Mouse (Mus musculus): ENCODE results near the gene Agbl1. TPM values are rescaled to one million over a fixed set of nuclear protein-coding genes. Genes with fewer than 3 reads are reported as not detected.
A peak's percentile ranks its signal among the peaks of the same experiment; 100 is the strongest.

Gene Agbl1
- polyA plus RNA-seq, 1 experiment from 2014 or later, result not detected

DNA sequence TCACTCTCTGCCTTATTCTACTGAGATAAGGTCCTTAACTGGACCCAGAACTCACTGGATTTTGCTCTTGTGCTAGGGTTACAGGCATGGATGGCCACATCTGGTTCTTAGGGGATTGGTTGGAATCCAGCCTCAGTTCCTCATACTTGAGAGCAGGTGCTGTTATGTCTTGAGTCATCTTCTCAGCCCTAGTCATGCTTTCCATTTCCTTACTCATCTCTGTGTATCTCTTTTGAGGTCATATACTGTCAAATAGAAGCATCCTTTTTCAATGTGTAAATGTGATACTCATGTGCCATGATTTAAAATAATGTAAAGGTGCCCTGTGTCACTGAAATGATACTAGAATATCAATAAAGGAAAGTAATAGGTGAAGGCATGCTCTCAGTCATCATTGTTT, 705.5 kb downstream of the Agbl1 start:
- DNase-seq (ENCODE audit: low read depth, low spot score) (no peak), ATAC-seq (no peak)
- ChIA-PET CTCF (no interaction called here), POLR2A (no interaction called here)
- H3K27me3 ChIP-seq, result no peaks in the 10 kb centered on the region
- in situ Hi-C loops (cut with MboI; ENCODE audit: low pct_unique_long_range_greater_than_20kb), result no loop called here
- TF ChIP-seq CTCF (IDR thresholded peaks at IDR 0.05), result no peak

DNA sequence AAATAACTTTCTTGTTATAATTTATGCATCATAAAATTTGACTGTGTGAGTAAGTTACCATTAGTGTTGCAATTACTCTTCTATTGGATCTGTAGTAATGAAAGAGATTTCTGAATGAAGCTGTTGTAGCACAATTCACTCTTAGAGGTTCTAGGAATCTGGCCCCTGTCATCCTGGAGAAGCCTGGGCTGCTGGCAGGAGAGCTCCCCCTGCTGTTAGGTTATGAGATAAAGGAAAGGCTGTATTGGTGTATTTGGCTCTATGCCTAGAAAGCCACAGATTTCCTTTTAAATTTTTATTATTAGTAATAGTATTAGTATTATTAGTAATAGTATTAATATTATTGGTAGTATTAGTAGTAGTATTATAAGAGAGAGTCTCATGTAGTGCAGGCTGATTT, 711.8 kb downstream of the Agbl1 start:
- ChIA-PET CTCF (interaction anchor here (1.3 kb wide), 1 partner anchor 998 kb away, joined by 3 read pairs; no protein-coding TSS in a partner anchor), POLR2A (interaction anchor here (0.5 kb wide), 1 partner anchor 1023 kb away, joined by 6 read pairs; no protein-coding TSS in a partner anchor)
- ATAC-seq, result no peak
- peak; percentile 60 for TF ChIP-seq CTCF (IDR thresholded peaks at IDR 0.05)
- DNase-seq (ENCODE audit: low read depth, low spot score), result no peak
- in situ Hi-C loops (cut with MboI; ENCODE audit: low pct_unique_long_range_greater_than_20kb), result loop anchor here (10.0 kb wide), 1 partner anchor 1017 kb away; no protein-coding TSS in a partner anchor
- H3K27me3 ChIP-seq, result no peaks in the 10 kb centered on the region

DNA sequence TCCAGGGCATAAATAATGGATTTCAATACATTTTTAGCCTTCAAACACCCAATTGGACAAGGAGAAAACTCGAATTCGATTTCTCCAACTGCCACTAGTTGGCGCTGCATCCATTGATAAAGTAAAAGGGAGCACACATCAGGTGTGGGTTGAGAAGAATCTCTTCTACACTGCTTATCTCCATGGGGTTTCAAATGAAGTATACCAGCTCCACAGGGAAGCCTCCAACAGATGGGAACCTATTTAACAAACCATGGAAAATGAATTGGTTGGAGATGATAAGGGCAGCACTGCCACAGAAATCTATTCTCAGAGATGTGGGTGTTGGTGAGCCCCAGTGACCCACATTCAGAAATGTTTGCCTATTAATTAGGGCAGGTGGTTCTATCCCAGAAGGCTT, 741.6 kb downstream of the Agbl1 start:
- TF ChIP-seq CTCF (IDR thresholded peaks at IDR 0.05), result peak; percentile 37
- POLR2A ChIA-PET, result no interaction called here
- DNase-seq (ENCODE audit: low read depth, low spot score) (no peak), ATAC-seq (no peak)
- in situ Hi-C loops (cut with MboI; ENCODE audit: low pct_unique_long_range_greater_than_20kb), result no loop called here
- CTCF ChIA-PET, result no interaction called here
- no peaks in the 10 kb centered on the region for H3K27me3 ChIP-seq

DNA sequence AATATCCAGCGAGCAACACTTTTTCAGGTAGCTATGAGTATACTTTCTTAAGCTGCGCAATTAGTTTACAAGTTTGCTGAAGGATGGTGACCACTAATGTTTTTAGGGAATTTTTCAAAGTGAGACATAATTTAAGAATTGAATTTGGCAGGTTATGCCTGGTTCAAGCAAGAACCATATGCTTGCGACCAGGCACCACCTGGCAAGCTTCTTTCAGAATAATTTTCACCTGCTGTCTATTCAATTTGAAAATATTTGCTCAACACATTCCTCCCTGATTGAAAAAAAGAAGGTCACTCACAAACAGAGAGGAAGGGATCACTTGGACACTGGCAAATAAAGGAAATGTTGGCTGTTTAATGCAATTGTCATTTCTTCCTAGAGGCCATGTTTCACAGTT, 779.9 kb downstream of the Agbl1 start:
- CTCF ChIA-PET, result no interaction called here
- ATAC-seq (no peak), DNase-seq (ENCODE audit: low read depth, low spot score) (no peak)
- no peaks in the 10 kb centered on the region for H3K27me3 ChIP-seq
- TF ChIP-seq CTCF (IDR thresholded peaks at IDR 0.05), result no peak
- in situ Hi-C loops (cut with MboI; ENCODE audit: low pct_unique_long_range_greater_than_20kb), result no loop called here
- POLR2A ChIA-PET, result no interaction called here

DNA sequence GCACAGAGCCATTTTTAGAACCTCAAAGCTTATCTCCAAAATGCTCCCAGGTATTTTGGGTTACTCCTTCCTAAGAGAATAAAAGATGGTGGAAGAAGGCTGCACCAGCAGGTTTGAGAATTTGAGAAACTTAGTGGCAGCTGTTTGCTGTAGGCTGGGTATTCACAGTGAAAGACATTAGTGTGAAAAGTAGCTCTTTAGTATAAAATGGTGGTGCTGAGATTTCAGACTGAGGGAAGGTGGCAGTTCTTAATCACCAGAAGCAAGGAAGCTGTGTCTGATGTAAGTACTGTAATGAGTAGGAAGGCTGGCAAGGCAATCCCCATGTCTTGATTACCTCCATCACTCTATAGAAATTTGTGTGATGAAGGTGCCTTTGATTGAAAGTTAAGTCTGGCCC, 799.3 kb downstream of the Agbl1 start:
- ChIA-PET POLR2A (no interaction called here), CTCF (interaction anchor here (1.0 kb wide), 1 partner anchor 10 kb away, joined by 3 read pairs; no protein-coding TSS in a partner anchor)
- ATAC-seq (no peak), DNase-seq (ENCODE audit: low read depth, low spot score) (no peak)
- no peaks in the 10 kb centered on the region for H3K27me3 ChIP-seq
- in situ Hi-C loops (cut with MboI; ENCODE audit: low pct_unique_long_range_greater_than_20kb), result no loop called here
- TF ChIP-seq CTCF (IDR thresholded peaks at IDR 0.05), result no peak

DNA sequence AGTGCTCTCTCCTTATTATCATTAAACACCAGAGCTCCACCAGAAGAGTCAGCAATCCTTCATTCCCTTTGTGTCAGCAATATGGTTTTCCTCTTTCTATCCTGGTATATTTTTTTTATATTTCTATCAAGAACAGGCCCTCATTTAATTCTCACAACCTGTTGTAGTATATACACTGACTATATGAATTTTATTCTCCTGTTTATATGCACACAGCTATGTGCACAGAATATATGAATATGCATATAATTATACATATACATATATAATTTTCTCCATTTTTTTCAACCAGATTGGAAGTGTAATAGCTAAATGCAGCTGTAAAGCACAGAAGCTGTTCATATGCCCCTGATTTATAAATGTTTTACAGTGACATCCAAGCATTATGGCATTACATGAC, 846.3 kb downstream of the Agbl1 start:
- no peak for TF ChIP-seq CTCF (IDR thresholded peaks at IDR 0.05)
- POLR2A ChIA-PET, result no interaction called here
- CTCF ChIA-PET, result no interaction called here
- H3K27me3 ChIP-seq, result no peaks in the 10 kb centered on the region
- no peak for ATAC-seq
- in situ Hi-C loops (cut with MboI; ENCODE audit: low pct_unique_long_range_greater_than_20kb), result no loop called here
- no peak for DNase-seq (ENCODE audit: low read depth, low spot score)

DNA sequence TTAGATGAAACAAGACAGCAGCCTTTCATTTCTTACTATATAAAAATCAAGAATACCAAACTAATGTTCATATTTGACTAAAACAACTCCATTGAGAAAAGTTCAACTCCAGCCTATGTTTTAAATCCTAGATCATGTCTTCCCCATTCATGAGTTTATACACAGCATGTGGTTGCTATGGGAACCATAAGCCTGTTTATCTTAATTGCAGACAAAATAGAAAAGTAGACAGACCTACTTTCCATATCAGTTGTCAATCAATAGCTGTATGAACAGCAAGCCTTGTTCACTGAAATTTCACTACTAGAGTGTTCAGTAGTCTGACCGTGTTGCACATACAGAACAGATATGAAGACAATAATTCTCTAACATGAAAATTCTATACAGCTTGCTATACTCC, 857.6 kb downstream of the Agbl1 start:
- in situ Hi-C loops (cut with MboI; ENCODE audit: low pct_unique_long_range_greater_than_20kb), result no loop called here
- no peak for TF ChIP-seq CTCF (IDR thresholded peaks at IDR 0.05)
- no peaks in the 10 kb centered on the region for H3K27me3 ChIP-seq
- ATAC-seq, result no peak
- POLR2A ChIA-PET, result no interaction called here
- CTCF ChIA-PET, result no interaction called here
- DNase-seq (ENCODE audit: low read depth, low spot score), result no peak

DNA sequence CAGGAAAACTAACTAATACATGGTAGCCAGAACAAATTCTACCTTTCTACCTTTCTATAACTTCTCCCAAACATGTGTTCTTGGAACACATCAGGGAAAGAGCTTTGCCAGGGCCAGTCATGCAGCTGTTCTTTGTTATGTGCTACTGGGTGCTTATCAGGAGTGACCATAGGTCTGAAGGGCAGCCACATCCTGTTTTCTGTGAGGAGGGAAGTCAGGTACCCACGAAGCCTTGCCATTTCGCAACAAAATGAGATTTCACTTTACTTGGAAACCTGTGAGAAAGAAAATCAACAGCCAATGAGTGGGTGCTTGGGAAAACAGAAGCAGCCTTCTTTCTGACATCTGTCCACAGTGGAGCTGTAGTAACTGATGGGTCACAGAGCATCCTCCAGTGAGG, 865.5 kb downstream of the Agbl1 start:
- DNase-seq (ENCODE audit: low read depth, low spot score) (no peak), ATAC-seq (no peak)
- ChIA-PET CTCF (no interaction called here), POLR2A (no interaction called here)
- no peaks in the 10 kb centered on the region for H3K27me3 ChIP-seq
- TF ChIP-seq CTCF (IDR thresholded peaks at IDR 0.05), result no peak
- in situ Hi-C loops (cut with MboI; ENCODE audit: low pct_unique_long_range_greater_than_20kb), result no loop called here

DNA sequence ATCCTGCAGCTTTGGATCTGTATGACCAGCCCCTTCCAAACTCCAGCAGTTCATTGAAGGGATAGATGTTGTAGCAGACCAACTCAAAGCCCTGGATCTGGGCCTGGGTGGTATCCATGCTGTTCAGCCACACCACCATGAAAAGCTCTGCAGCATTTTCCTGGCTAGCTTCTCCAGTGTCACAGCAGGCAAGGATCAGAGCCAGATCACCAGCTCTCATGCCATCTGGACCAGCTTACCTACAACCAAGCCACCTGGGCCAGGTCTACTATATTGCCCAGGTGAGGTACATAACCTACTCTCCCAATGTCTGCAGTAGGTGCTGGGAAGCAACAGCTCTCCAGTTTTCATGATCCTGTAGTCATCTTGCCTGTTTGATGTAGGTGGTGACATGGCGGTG, 884.3 kb downstream of the Agbl1 start:
- in situ Hi-C loops (cut with MboI; ENCODE audit: low pct_unique_long_range_greater_than_20kb), result no loop called here
- DNase-seq (ENCODE audit: low read depth, low spot score) (no peak), ATAC-seq (no peak)
- ChIA-PET CTCF (no interaction called here), POLR2A (no interaction called here)
- H3K27me3 ChIP-seq, result no peaks in the 10 kb centered on the region
- TF ChIP-seq CTCF (IDR thresholded peaks at IDR 0.05), result no peak

DNA sequence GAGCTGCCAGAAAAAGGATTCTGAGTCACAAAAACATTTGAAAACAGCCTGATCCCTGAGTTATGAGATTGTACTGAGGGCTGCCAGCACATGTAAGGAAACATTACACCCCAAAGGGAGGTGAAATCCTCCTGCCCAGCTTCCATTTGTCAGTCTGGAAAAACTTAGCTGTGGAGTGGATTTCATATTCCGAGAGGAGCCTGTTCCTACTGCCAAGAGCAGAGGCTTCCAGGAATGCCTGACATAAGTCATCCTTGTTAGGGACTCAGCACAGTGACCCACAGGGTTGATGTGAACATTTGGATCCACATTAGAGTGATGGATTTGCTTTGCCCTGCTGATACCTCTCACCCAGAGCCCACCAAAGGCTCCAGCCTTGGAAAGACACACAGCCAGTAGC, 899.4 kb downstream of the Agbl1 start:
- DNase-seq (ENCODE audit: low read depth, low spot score) (no peak), ATAC-seq (no peak)
- ChIA-PET POLR2A (no interaction called here), CTCF (no interaction called here)
- H3K27me3 ChIP-seq, result no peaks in the 10 kb centered on the region
- no peak for TF ChIP-seq CTCF (IDR thresholded peaks at IDR 0.05)
- in situ Hi-C loops (cut with MboI; ENCODE audit: low pct_unique_long_range_greater_than_20kb), result loop anchor here (25.0 kb wide), 2 partner anchors 1458 to 1758 kb away; partner anchors contain the start of gene Aen

DNA sequence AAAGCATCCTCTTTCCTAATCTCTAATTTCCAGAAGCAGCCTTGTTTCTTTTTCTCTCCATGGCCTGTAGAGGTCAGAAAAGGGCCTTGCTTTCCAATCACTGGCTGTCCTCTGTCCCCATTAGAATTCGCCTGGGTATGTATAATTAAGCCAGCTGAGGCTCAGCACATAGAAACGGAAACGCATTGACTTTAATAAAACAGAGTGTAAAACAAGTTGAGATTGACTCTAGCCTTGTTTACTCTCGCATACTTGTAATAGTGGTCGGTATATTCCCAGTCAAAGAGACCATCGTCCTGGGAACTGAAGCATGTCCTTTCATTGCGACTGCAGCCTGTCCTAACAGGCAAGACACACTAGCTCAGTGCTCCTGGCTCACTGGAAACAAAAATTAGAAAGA, 902.3 kb downstream of the Agbl1 start:
- DNase-seq (ENCODE audit: low read depth, low spot score) (no peak), ATAC-seq (no peak)
- peak; percentile 55 for TF ChIP-seq CTCF (IDR thresholded peaks at IDR 0.05)
- ChIA-PET POLR2A (no interaction called here), CTCF (no interaction called here)
- in situ Hi-C loops (cut with MboI; ENCODE audit: low pct_unique_long_range_greater_than_20kb), result loop anchor here (10.0 to 25.0 kb wide), 3 partner anchors 1455 to 1755 kb away; partner anchors contain the start of gene Aen
- no peaks in the 10 kb centered on the region for H3K27me3 ChIP-seq

All from Patski (cell line).